Mouse (Mus musculus): ENCODE data around the gene Gcnt3.

DNA sequence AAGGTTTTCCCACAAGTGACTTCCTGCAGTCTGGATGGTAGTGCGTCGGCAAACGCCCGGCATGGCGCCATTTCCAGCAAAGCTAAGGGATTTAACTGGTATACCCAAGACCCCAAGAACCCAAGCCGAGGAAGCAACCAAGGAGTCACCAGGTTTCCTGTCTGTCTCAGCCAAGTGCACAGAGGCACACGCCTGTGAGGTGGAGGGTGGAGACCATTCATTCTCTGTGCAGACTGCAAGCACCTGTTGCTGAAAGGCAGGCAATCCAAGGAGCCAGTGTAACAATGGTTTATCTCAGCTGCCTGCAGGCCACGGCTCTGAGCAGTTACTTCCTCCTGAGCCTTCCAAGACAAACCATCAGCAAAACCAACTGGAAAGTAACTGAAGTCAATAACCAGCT lies 34.5 kb upstream of the Gcnt3 start:
- TF ChIP-seq CTCF (IDR thresholded peaks at IDR 0.05) (no peak), POLR2A (IDR thresholded peaks at IDR 0.05; ENCODE audit: insufficient read depth, low read depth, low read length) (no peak)
